Mouse (Mus musculus) fat pad, adult 2 months (tissue): ENCODE measurements around the gene H2-DMb1.
"Not testable (repeated sequence)": the region's sequence is repeated elsewhere in the genome, so short reads cannot be mapped to it uniquely, and the experiment has no call there.

ENCODE experiments used
- DNase-seq: peaks from one replicate; pipeline ENCODE4 v3.0.0-alpha.2; 2011; ENCODE audit warnings: low read depth, low spot score; ENCODE audit errors: extremely low read depth

Gene H2-DMb1

GRCm38 (mm10) chr17:34143033-34143432, 9.8 kb upstream of the H2-DMb1 start, which contains the start of gene H2-DMb2:
Gene H2-DMb2 (plus strand): TSS chr17:34143307.
- no peak for DNase-seq

GRCm38 (mm10) chr17:34143461-34143860, 9.4 kb upstream of the H2-DMb1 start:
- no peak for DNase-seq

- not testable (repeated sequence) for DNase-seq
Measured at GRCm38 (mm10) chr17:34144221-34144620, 8.7 kb upstream of the H2-DMb1 start.

- no peak for DNase-seq
Measured at GRCm38 (mm10) chr17:34144960-34145371, 7.9 kb upstream of the H2-DMb1 start.

- no peak for DNase-seq
Measured at GRCm38 (mm10) chr17:34155534-34155933, 2.7 kb downstream of the H2-DMb1 start.

- DNase-seq, result no peak
Measured at GRCm38 (mm10) chr17:34164202-34164895, 11.5 kb downstream of the H2-DMb1 start.

GRCm38 (mm10) chr17:34165033-34165730, 12.3 kb downstream of the H2-DMb1 start:
- no peak for DNase-seq

GRCm38 (mm10) chr17:34169279-34169678, 16.4 kb downstream of the H2-DMb1 start:
- DNase-seq, result no peak

- DNase-seq, result no peak
Measured at GRCm38 (mm10) chr17:34170487-34170876, 17.6 kb downstream of the H2-DMb1 start.

- DNase-seq, result no peak
Measured at GRCm38 (mm10) chr17:34170877-34171498, 18.1 kb downstream of the H2-DMb1 start.

GRCm38 (mm10) chr17:34172528-34172927, 19.7 kb downstream of the H2-DMb1 start:
- no peak for DNase-seq

- no peak for DNase-seq
Measured at GRCm38 (mm10) chr17:34174075-34174474, 21.2 kb downstream of the H2-DMb1 start.

GRCm38 (mm10) chr17:34177179-34177578, 24.3 kb downstream of the H2-DMb1 start:
- DNase-seq, result no peak

GRCm38 (mm10) chr17:34179019-34179418, 26.1 kb downstream of the H2-DMb1 start:
- no peak for DNase-seq

GRCm38 (mm10) chr17:34179913-34180859, 27.3 kb downstream of the H2-DMb1 start:
- DNase-seq, result no peak

- no peak for DNase-seq
Measured at GRCm38 (mm10) chr17:34183564-34184219, 30.8 kb downstream of the H2-DMb1 start.

- no peak for DNase-seq
Measured at GRCm38 (mm10) chr17:34185526-34185925, 32.7 kb downstream of the H2-DMb1 start.

GRCm38 (mm10) chr17:34186885-34187260, 34.0 kb downstream of the H2-DMb1 start:
- DNase-seq, result no peak

- peak; percentile 43 for DNase-seq
Measured at GRCm38 (mm10) chr17:34187261-34187916, 34.5 kb downstream of the H2-DMb1 start, which contains the start of the genes Tap1 and Psmb9. Gene Tap1 (plus strand): TSS chr17:34187553. Gene Psmb9 (minus strand): TSS chr17:34187764.

- no peak for DNase-seq
Measured at GRCm38 (mm10) chr17:34188010-34188409, 35.1 kb downstream of the H2-DMb1 start.
